Mouse (Mus musculus) c-Kit-positive CD71-positive TER-119-negative erythroid progenitor cells, embryonic 14.5 days (primary cell): ENCODE data around the gene Tenm4.
A peak's percentile ranks its signal among the peaks of the same experiment; 100 is the strongest.

Source experiments
- DNase-seq: peaks from one replicate; pipeline ENCODE4 v3.0.0-alpha.2; 2013; ENCODE audit warnings: low read depth

Gene Tenm4

GRCm38 (mm10) chr7:96479139-96479538 is 308.1 kb downstream of the Tenm4 start:
- DNase-seq = no peak

- DNase-seq = no peak
These were observed 309.4 kb downstream of the Tenm4 start for GRCm38 (mm10) chr7:96480351-96480983.

- no peak for DNase-seq
These were observed 311.9 kb downstream of the Tenm4 start for GRCm38 (mm10) chr7:96482953-96483352.

GRCm38 (mm10) chr7:96484006-96484581 is 313.0 kb downstream of the Tenm4 start:
- no peak for DNase-seq

GRCm38 (mm10) chr7:96489348-96490076 is 318.5 kb downstream of the Tenm4 start:
- DNase-seq = no peak

- no peak for DNase-seq
These were observed 320.9 kb downstream of the Tenm4 start for GRCm38 (mm10) chr7:96491896-96492295.

GRCm38 (mm10) chr7:96492696-96493095 is 321.6 kb downstream of the Tenm4 start:
- no peak for DNase-seq

- no peak for DNase-seq
These were observed 323.0 kb downstream of the Tenm4 start for GRCm38 (mm10) chr7:96494057-96494456.

- no peak for DNase-seq
These were observed 329.1 kb downstream of the Tenm4 start for GRCm38 (mm10) chr7:96500108-96500507.

GRCm38 (mm10) chr7:96500797-96501196 is 329.8 kb downstream of the Tenm4 start:
- DNase-seq = no peak

- DNase-seq = no peak
These were observed 331.4 kb downstream of the Tenm4 start for GRCm38 (mm10) chr7:96502321-96502973.

GRCm38 (mm10) chr7:96505538-96505937 is 334.5 kb downstream of the Tenm4 start:
- no peak for DNase-seq

- no peak for DNase-seq
These were observed 336.0 kb downstream of the Tenm4 start for GRCm38 (mm10) chr7:96507046-96507445.

- DNase-seq = no peak
These were observed 339.4 kb downstream of the Tenm4 start for GRCm38 (mm10) chr7:96510396-96510795.

- DNase-seq = no peak
These were observed 340.1 kb downstream of the Tenm4 start for GRCm38 (mm10) chr7:96511018-96511609.

- DNase-seq = no peak
These were observed 341.0 kb downstream of the Tenm4 start for GRCm38 (mm10) chr7:96511953-96512511.

GRCm38 (mm10) chr7:96519216-96519615 is 348.2 kb downstream of the Tenm4 start:
- peak; percentile 6 for DNase-seq

GRCm38 (mm10) chr7:96521956-96522355 is 350.9 kb downstream of the Tenm4 start:
- no peak for DNase-seq

- no peak for DNase-seq
These were observed 352.6 kb downstream of the Tenm4 start for GRCm38 (mm10) chr7:96523673-96524072.

GRCm38 (mm10) chr7:96524486-96525205 is 353.6 kb downstream of the Tenm4 start:
- no peak for DNase-seq

GRCm38 (mm10) chr7:96525344-96525743 is 354.3 kb downstream of the Tenm4 start:
- no peak for DNase-seq
